Mouse (Mus musculus) CD4-positive, CD25-positive, alpha-beta regulatory T cell, adult 4 months (primary cell): Measurements from ENCODE around the gene Steap2. TPM values are rescaled to one million over a fixed set of nuclear protein-coding genes. Genes with fewer than 3 reads are reported as not detected.

Experiments used
- ATAC-seq: one replicate; pipeline ENCODE4 v1.8.0; 2017
- polyA plus RNA-seq, 2 experiments: library from polyadenylated mRNA; unstranded; fragments of 100-300 nt; shearing (Covaris generic); gene quantifications; one replicate each; pipeline ENCODE4 v1.2.1; 2017

The Steap2 gene
- polyA plus RNA-seq, 2 experiments from 2014 or later = not detected

GRCm38 (mm10) chr5:5663655-5664370 is 30.6 kb downstream of the Steap2 start, which contains the start of gene Cfap69:
Gene Cfap69 (minus strand): TSS chr5:5664239.
- ATAC-seq = no peak

- no peak for ATAC-seq
These were observed 31.3 kb downstream of the Steap2 start for GRCm38 (mm10) chr5:5663057-5663456.

- no peak for ATAC-seq
These were observed 35.7 kb downstream of the Steap2 start for GRCm38 (mm10) chr5:5658680-5659079.

- no peak for ATAC-seq
These were observed 36.4 kb downstream of the Steap2 start for GRCm38 (mm10) chr5:5657932-5658331.

- ATAC-seq = no peak
These were observed 45.4 kb downstream of the Steap2 start for GRCm38 (mm10) chr5:5648817-5649569.

GRCm38 (mm10) chr5:5646173-5646572 is 48.2 kb downstream of the Steap2 start:
- ATAC-seq = no peak

- ATAC-seq = no peak
These were observed 55.9 kb downstream of the Steap2 start for GRCm38 (mm10) chr5:5638496-5638895.

GRCm38 (mm10) chr5:5625491-5625890 is 68.9 kb downstream of the Steap2 start:
- ATAC-seq = no peak

GRCm38 (mm10) chr5:5618329-5618728 is 76.0 kb downstream of the Steap2 start:
- ATAC-seq = no peak

Other genes starting within 250 kb of the Steap2 start
- not detected for gene 1700015F17Rik, start 215.4 kb downstream of the Steap2 start, polyA plus RNA-seq
- gene Cldn12, start 179.6 kb downstream of the Steap2 start, polyA plus RNA-seq = 1 to 10 TPM; 2.3 to 3.7 TPM
- 10 to 100 TPM; 10.6 to 13.6 TPM for gene Gtpbp10, start 135.0 kb downstream of the Steap2 start, polyA plus RNA-seq
- not detected for gene Gm8773, start 120.8 kb downstream of the Steap2 start, polyA plus RNA-seq
- gene Cfap69, start 30.3 kb downstream of the Steap2 start, polyA plus RNA-seq = not detected
- not detected for gene Steap1, start 54.7 kb upstream of the Steap2 start, polyA plus RNA-seq